ENCODE assay signal across 18 mouse cellular contexts in genomic region chr9:75383785-75384184, GRCm38 (mm10). TPM values are rescaled to one million over a fixed set of nuclear protein-coding genes. Genes with fewer than 3 reads are reported as not detected.
A peak's percentile ranks its signal among the peaks of the same experiment; 100 is the strongest.
DNase-seq lines count a peak whose midpoint lies in the region; ATAC-seq and TF ChIP-seq lines count a peak whose summit lies in the region.
"Had no signal": no experiment of that assay in that cellular context is flagged by ENCODE, and none has a peak within 500 bp of the region (broad histone marks: within the 10 kb centered on the region; RNA-seq: fewer than 3 reads in every experiment).

No protein-coding gene starts in this region.

- ATAC-seq in midbrain, embryonic 11.5 days (ENCODE audit: low FRiP score) = no peak
- ATAC-seq in midbrain, embryonic 16.5 days = no peak
- ATAC-seq: activated CD4-positive, CD25-positive, alpha-beta regulatory T cell, adult 4 months had no signal

- H3K4me2 ChIP-seq in midbrain, embryonic 11.5 days = no peak overlapping the region
- H3K4me2 ChIP-seq in midbrain, embryonic 16.5 days (ENCODE audit: low read length) = no peak overlapping the region
- H3K4me2 ChIP-seq: embryonic facial prominence, embryonic 12.5 days; heart, embryonic 13.5 days; liver, embryonic 15.5 days had no signal

- H3K9me3 ChIP-seq in midbrain, embryonic 11.5 days (ENCODE audit: control insufficient read depth, low read length) = no peaks in the 10 kb centered on the region
- no peaks in the 10 kb centered on the region for H3K9me3 ChIP-seq in midbrain, embryonic 16.5 days (replicated peaks; ENCODE audit: control insufficient read depth, low read length, poor library complexity, severe bottlenecking)
- H3K9me3 ChIP-seq: embryonic facial prominence, embryonic 12.5 days; forebrain, embryonic 10.5 days; heart, embryonic 13.5 days; hindbrain, embryonic 10.5 days; liver, embryonic 15.5 days had no signal

- no peak for TF ChIP-seq EP300 in heart, adult 2 months (IDR thresholded peaks at IDR 0.05; ENCODE audit: insufficient read depth, low read depth, low read length)

- peak; percentile 48 for TF ChIP-seq CTCF in heart, adult 2 months (IDR thresholded peaks at IDR 0.05)

- no peaks in the 10 kb centered on the region for H3K36me3 ChIP-seq in heart, adult 2 months (ENCODE audit: control insufficient read depth, insufficient read depth, low read length)
- peaks cover 11% of the 10 kb centered on the region for H3K36me3 ChIP-seq in midbrain, embryonic 11.5 days (ENCODE audit: control insufficient read depth, insufficient read depth, low read length)
- peaks cover 10% of the 10 kb centered on the region for H3K36me3 ChIP-seq in midbrain, embryonic 16.5 days (ENCODE audit: control insufficient read depth, insufficient read depth, low read length)

- WGBS in heart, adult 2 months = 84% methylated on average over 9 of the region's 9 CpGs
- WGBS in midbrain, embryonic 11.5 days = 85% methylated on average over 9 of the region's 9 CpGs
- 88% methylated on average over 9 of the region's 9 CpGs for WGBS in midbrain, embryonic 16.5 days

- TF ChIP-seq POLR2A in heart, adult 2 months (IDR thresholded peaks at IDR 0.05; ENCODE audit: insufficient read depth, low read depth, low read length) = no peak

- no peak overlapping the region for H3K9ac ChIP-seq in heart, adult 2 months (ENCODE audit: low read depth, low read length)
- H3K9ac ChIP-seq in midbrain, embryonic 11.5 days (ENCODE audit: low read length) = no peak overlapping the region
- no peak overlapping the region for H3K9ac ChIP-seq in midbrain, embryonic 16.5 days (ENCODE audit: low read depth, low read length)
- H3K9ac ChIP-seq: embryonic facial prominence, embryonic 12.5 days; heart, embryonic 13.5 days; liver, embryonic 15.5 days had no signal

- DNase-seq in heart, adult 2 months = no peak
- DNase-seq in heart, adult 8-10 months (ENCODE audit: low spot score) = no peak
- peak; percentile 31 for DNase-seq in midbrain, embryonic 11.5 days (ENCODE audit: low spot score, missing footprints)
- peak; percentile 79 for DNase-seq in R1 (ENCODE audit: low read depth, low spot score)
- peak; percentile 27 for DNase-seq in thymus, postnatal 25 days
- no peak for DNase-seq in heart, adult 18-20 months
- no peak for DNase-seq in kidney, adult 11 months
- DNase-seq: cerebellum, postnatal 36 days; kidney, adult 8-10 months had no signal

- no peak overlapping the region for H3K27ac ChIP-seq in heart, adult 2 months
- H3K27ac ChIP-seq in midbrain, embryonic 11.5 days (ENCODE audit: low read depth, low read length) = no peak overlapping the region
- no peak overlapping the region for H3K27ac ChIP-seq in midbrain, embryonic 16.5 days (ENCODE audit: low read length)
- H3K27ac ChIP-seq: embryonic facial prominence, embryonic 12.5 days; forebrain, embryonic 10.5 days; heart, embryonic 13.5 days; hindbrain, embryonic 10.5 days; liver, embryonic 15.5 days had no signal

- intact Hi-C loops in heart, adult 2 months (cut with DNase I) = no loop called here

- H3K4me3 ChIP-seq in heart, adult 2 months = no peak overlapping the region
- no peak overlapping the region for H3K4me3 ChIP-seq in midbrain, embryonic 11.5 days (ENCODE audit: low read depth, low read length)
- no peak overlapping the region for H3K4me3 ChIP-seq in midbrain, embryonic 16.5 days (ENCODE audit: low read depth, low read length)
- H3K4me3 ChIP-seq: embryonic facial prominence, embryonic 12.5 days; forebrain, embryonic 10.5 days; heart, embryonic 13.5 days; hindbrain, embryonic 10.5 days; liver, embryonic 15.5 days; megakaryocyte, embryonic 14.5 days had no signal

- no peaks in the 10 kb centered on the region for H3K4me1 ChIP-seq in heart, adult 2 months (ENCODE audit: control insufficient read depth, insufficient read depth, low read length)
- no peaks in the 10 kb centered on the region for H3K4me1 ChIP-seq in midbrain, embryonic 11.5 days (ENCODE audit: control insufficient read depth, insufficient read depth, low read length)
- no peaks in the 10 kb centered on the region for H3K4me1 ChIP-seq in midbrain, embryonic 16.5 days (ENCODE audit: control insufficient read depth, insufficient read depth, low read length)
- H3K4me1 ChIP-seq: embryonic facial prominence, embryonic 12.5 days; forebrain, embryonic 10.5 days; heart, embryonic 13.5 days; hindbrain, embryonic 10.5 days; liver, embryonic 15.5 days had no signal

- H3K27me3 ChIP-seq in heart, adult 2 months (ENCODE audit: control insufficient read depth, insufficient read depth, low read length) = no peaks in the 10 kb centered on the region
- no peaks in the 10 kb centered on the region for H3K27me3 ChIP-seq in midbrain, embryonic 11.5 days (ENCODE audit: control insufficient read depth, insufficient read depth, low read length)
- no peaks in the 10 kb centered on the region for H3K27me3 ChIP-seq in midbrain, embryonic 16.5 days (ENCODE audit: control insufficient read depth, insufficient read depth, low read depth, low read length)
- H3K27me3 ChIP-seq: embryonic facial prominence, embryonic 12.5 days; heart, embryonic 13.5 days; liver, embryonic 15.5 days; megakaryocyte, embryonic 14.5 days had no signal

- no peaks in the 10 kb centered on the region for H3K79me2 ChIP-seq in heart, adult 2 months (replicated peaks; ENCODE audit: control insufficient read depth, insufficient read depth, low read length)

RNA-seq across cellular contexts. Expression of gene Mapk6, which starts 26.0 kb away (rescaled TPM):
- total RNA-seq in heart, adult 2 months (2021) = 10 to 100 TPM; 25.6 to 26.8 TPM
- polyA plus RNA-seq in heart, adult 2 months (2012; rRNA removed) = 11.2 and 22.3 TPM in 2 replicates
- total RNA-seq in heart, adult 8-10 months (2022) = 10 to 100 TPM; 21.8 to 25.3 (median 22.6) TPM
- polyA plus RNA-seq in midbrain, embryonic 11.5 days (2014; fragmentation: Nextera tagmentation; extraction: Ambion mirVana) = 193 and 199 TPM in 2 replicates
- polyA plus RNA-seq in midbrain, embryonic 16.5 days (2015; fragmentation: Nextera tagmentation; extraction: Ambion mirVana) = 147 and 162 TPM in 2 replicates
- total RNA-seq in heart, adult 18-20 months (2021) = 10 to 100 TPM; 26.0 to 26.2 TPM

RNA-seq across cellular contexts. Expression of gene Bcl2l10, which starts 36.2 kb away (rescaled TPM):
- not detected for total RNA-seq in heart, adult 2 months (2021)
- polyA plus RNA-seq in heart, adult 2 months (2012; rRNA removed) = 0.15 TPM in 1 of 2 replicates, not detected in the other
- not detected for total RNA-seq in heart, adult 8-10 months (2022)
- polyA plus RNA-seq in midbrain, embryonic 11.5 days (2014; fragmentation: Nextera tagmentation; extraction: Ambion mirVana) = not detected in 2 replicates
- polyA plus RNA-seq in midbrain, embryonic 16.5 days (2015; fragmentation: Nextera tagmentation; extraction: Ambion mirVana) = not detected in 2 replicates
- total RNA-seq in heart, adult 18-20 months (2021) = under 1 TPM in 1 of 2 experiments, not detected in 1; 0.23 TPM
- total RNA-seq: left cerebral cortex, postnatal 25 days had no signal
- polyA plus RNA-seq: activated CD4-positive, CD25-positive, alpha-beta regulatory T cell, adult 4 months; embryonic facial prominence, embryonic 12.5 days; forebrain, embryonic 10.5 days; heart, embryonic 13.5 days; hindbrain, embryonic 10.5 days; liver, embryonic 15.5 days had no signal

RNA-seq across cellular contexts. Expression of gene Leo1, which starts 57.5 kb away (rescaled TPM):
- 10 to 100 TPM; 12.4 to 20.4 TPM for total RNA-seq in heart, adult 2 months (2021)
- polyA plus RNA-seq in heart, adult 2 months (2012; rRNA removed) = 3.0 and 4.6 TPM in 2 replicates
- 10 to 100 TPM in 3 of 4 experiments, 1 to 10 TPM in 1; 8.9 to 14.0 (median 12.8) TPM for total RNA-seq in heart, adult 8-10 months (2022)
- polyA plus RNA-seq in midbrain, embryonic 11.5 days (2014; fragmentation: Nextera tagmentation; extraction: Ambion mirVana) = 45.2 and 49.9 TPM in 2 replicates
- polyA plus RNA-seq in midbrain, embryonic 16.5 days (2015; fragmentation: Nextera tagmentation; extraction: Ambion mirVana) = 43.6 and 48.2 TPM in 2 replicates
- 10 to 100 TPM; 16.7 to 20.4 TPM for total RNA-seq in heart, adult 18-20 months (2021)

Comparison
In these comparisons a context has a peak if more than half of its experiments do, and no peak if none do; other contexts are left out.
1. DNase-seq: peak in midbrain, embryonic 11.5 days (single experiment), R1 (single experiment) and thymus, postnatal 25 days (single experiment); none in heart, adult 2 months (0 of 2), heart, adult 8-10 months (single experiment), heart, adult 18-20 months (0 of 2) and kidney, adult 11 months (single experiment).